Mouse (Mus musculus): ENCODE results near the gene Tubgcp4. TPM values are rescaled to one million over a fixed set of nuclear protein-coding genes. Genes with fewer than 3 reads are reported as not detected.

The Tubgcp4 gene
- 52.5 and 55.1 TPM in 2 replicates for polyA plus RNA-seq (2012; rRNA removed)

DNA sequence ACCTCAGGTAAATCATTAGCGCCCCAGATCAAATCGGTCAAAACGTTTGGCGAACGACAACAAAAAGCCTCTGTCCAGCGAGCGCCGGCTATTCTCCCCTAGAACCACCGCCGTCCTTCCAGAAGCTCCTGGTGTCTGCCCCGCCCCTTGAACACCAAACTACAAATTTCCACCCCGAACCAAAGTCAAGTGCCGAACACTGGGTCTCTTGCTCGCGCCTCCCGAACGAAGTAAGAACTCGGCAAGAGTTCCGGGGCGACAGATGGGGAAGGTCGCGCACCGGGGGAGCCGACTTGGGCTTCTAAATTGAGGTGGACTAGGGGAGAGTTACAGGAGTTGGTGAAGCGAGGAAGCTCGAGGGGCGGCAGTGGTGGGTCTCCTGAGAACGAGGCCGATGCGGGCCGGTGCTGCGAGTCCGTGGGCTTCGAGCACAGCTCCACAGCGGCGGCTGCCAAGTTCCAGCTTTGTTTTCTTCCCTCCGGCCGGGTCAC, at the start of gene Tubgcp4:
TSS of gene Tubgcp4 (plus strand) at position 174 of the 491 bp plus-strand sequence.

DNA sequence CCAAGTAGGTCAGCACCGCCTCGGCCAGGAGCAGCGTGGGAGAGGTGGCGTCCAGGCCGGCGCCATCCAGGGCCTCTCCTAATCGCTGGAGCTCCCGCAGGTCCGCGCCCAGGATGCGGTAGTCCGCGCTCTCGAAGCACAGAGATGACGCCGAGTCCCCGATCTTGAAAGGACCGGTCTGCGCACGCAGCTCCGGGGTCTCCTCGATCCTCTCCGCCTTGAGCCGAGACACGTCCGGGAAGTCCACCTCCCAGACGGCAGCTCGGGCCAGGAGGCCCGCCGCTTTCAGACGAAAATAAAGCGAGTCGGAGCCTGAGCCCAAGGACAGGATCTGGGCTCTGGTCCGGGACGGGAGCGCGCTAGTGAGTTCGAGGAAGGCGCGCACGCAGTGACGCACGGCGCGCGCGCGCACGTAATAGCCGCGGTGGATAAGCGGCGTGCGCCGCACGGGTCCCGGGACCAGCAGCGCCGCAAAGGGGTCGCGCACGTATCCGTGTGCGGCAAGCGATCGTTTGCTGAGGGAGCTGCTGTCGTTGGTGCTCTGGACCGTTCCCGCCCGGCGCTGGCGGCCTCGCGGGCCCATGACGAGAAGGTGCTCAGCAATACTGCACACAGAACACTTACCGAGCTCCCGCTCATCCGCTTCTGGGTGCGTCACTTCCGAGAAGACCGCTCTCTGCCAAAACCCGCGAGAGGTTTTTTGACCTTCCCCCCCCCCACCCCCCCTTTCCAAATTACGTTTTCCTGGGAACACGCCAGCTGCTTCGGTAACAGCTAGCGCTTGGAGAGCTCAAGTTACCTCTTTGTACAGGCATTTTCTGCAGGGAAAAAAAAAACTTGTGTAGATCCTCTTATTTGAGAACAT, 30.2 kb upstream of the Tubgcp4 start, which contains the start of the genes Adal and Lcmt2:
TSS of gene Adal (plus strand) at position 411 of the 865 bp plus-strand sequence.
TSS of gene Lcmt2 (minus strand) at position 636 of the 865 bp plus-strand sequence.

GRCm38 (mm10) chr2:121170980-121171742, 707 bp downstream of the Tubgcp4 start, which contains the start of gene Zscan29:
Gene Zscan29, minus strand, starts transcription at chr2:121171125.

Other genes starting within 250 kb of the Tubgcp4 start
- 23.3 TPM in 2 replicates for gene Ubr1, start 199.9 kb upstream of the Tubgcp4 start, polyA plus RNA-seq (2012; rRNA removed)
- 11.6 and 12.5 TPM in 2 replicates for gene Tmem62, start 193.6 kb upstream of the Tubgcp4 start, polyA plus RNA-seq (2012; rRNA removed)
- 62.9 and 64.2 TPM in 2 replicates for gene Ccndbp1, start 162.3 kb upstream of the Tubgcp4 start, polyA plus RNA-seq (2012; rRNA removed)
- gene Epb42, start 133.6 kb upstream of the Tubgcp4 start, polyA plus RNA-seq (2012; rRNA removed) = 0.28 and 0.61 TPM in 2 replicates
- 0.06 TPM in 1 of 2 replicates, not detected in the other for gene Tgm5, start 84.8 kb upstream of the Tubgcp4 start, polyA plus RNA-seq (2012; rRNA removed)
- 0.11 and 0.12 TPM in 2 replicates for gene Tgm7, start 60.9 kb upstream of the Tubgcp4 start, polyA plus RNA-seq (2012; rRNA removed)
- gene Adal, start 30.2 kb upstream of the Tubgcp4 start, polyA plus RNA-seq (2012; rRNA removed) = 23.4 and 26.9 TPM in 2 replicates
- gene Lcmt2, start 30.0 kb upstream of the Tubgcp4 start, polyA plus RNA-seq (2012; rRNA removed) = 9.2 and 11.1 TPM in 2 replicates
- gene Zscan29, start 471 bp downstream of the Tubgcp4 start, polyA plus RNA-seq (2012; rRNA removed) = 7.2 and 7.3 TPM in 2 replicates
- 149 and 152 TPM in 2 replicates for gene Trp53bp1, start 100.8 kb downstream of the Tubgcp4 start, polyA plus RNA-seq (2012; rRNA removed)
- 13.2 and 15.6 TPM in 2 replicates for gene Map1a, start 118.9 kb downstream of the Tubgcp4 start, polyA plus RNA-seq (2012; rRNA removed)
- 25.1 and 25.2 TPM in 2 replicates for gene Ppip5k1, start 184.7 kb downstream of the Tubgcp4 start, polyA plus RNA-seq (2012; rRNA removed)
- 37.0 and 45.0 TPM in 2 replicates for gene Ckmt1, start 187.1 kb downstream of the Tubgcp4 start, polyA plus RNA-seq (2012; rRNA removed)
- gene Strc, start 216.5 kb downstream of the Tubgcp4 start, polyA plus RNA-seq (2012; rRNA removed) = 0.01 and 0.06 TPM in 2 replicates
- gene Pdia3, start 243.1 kb downstream of the Tubgcp4 start, polyA plus RNA-seq (2012; rRNA removed) = 130 and 184 TPM in 2 replicates
- 6.5 and 6.7 TPM in 2 replicates for gene Catsper2, start 243.1 kb downstream of the Tubgcp4 start, polyA plus RNA-seq (2012; rRNA removed)